Mouse (Mus musculus) cerebellum, adult 2 months (tissue): ENCODE results near the gene Rsg1.

ENCODE experiments used
- CTCF ChIP-seq: fragments of 200-500 bp; IDR thresholded peaks from 2 replicates; pipeline ENCODE4 v1.5.1; 2011; ENCODE audit warnings: low read depth, mild to moderate bottlenecking, control low read depth, low read length, moderate library complexity, borderline replicate concordance; ENCODE audit not compliant: insufficient read depth
- POLR2A ChIP-seq: fragments of 200-500 bp; IDR thresholded peaks from 2 replicates; pipeline ENCODE4 v1.6.1; 2011; ENCODE audit warnings: low read length, control low read depth, borderline replicate concordance; ENCODE audit not compliant: insufficient read depth

GRCm38 (mm10) chr4:141246089-141246997 lies 32.6 kb downstream of the Rsg1 start:
- no peak for TF ChIP-seq POLR2A
- no peak for TF ChIP-seq CTCF
